Mouse (Mus musculus) ES-Bruce4 (cell line): ENCODE data around the gene Wscd2. TPM values are rescaled to one million over a fixed set of nuclear protein-coding genes. Genes with fewer than 3 reads are reported as not detected.

Source experiments
- H3K27ac ChIP-seq: 2 replicates; pipeline ENCODE4 v1.5.1; 2012; ENCODE audit warnings: low read length, inconsistent platforms; ENCODE audit not compliant: insufficient read depth
- H3K27me3 ChIP-seq: 2 replicates; pipeline ENCODE4 v1.6.1; 2012; ENCODE audit warnings: mild to moderate bottlenecking, low read length, inconsistent platforms; ENCODE audit not compliant: control insufficient read depth, poor library complexity, insufficient read depth, severe bottlenecking
- H3K36me3 ChIP-seq: 2 replicates; pipeline ENCODE4 v1.6.1; 2012; ENCODE audit warnings: inconsistent platforms, mild to moderate bottlenecking, low read length, moderate library complexity; ENCODE audit not compliant: control insufficient read depth, poor library complexity, insufficient read depth, severe bottlenecking
- H3K4me1 ChIP-seq: one replicate; pipeline ENCODE4 v1.8.1; 2011; ENCODE audit warnings: low read length; ENCODE audit not compliant: control insufficient read depth, insufficient read depth
- H3K4me3 ChIP-seq: 2 replicates; pipeline ENCODE4 v1.5.1; 2011; ENCODE audit warnings: low read depth, mild to moderate bottlenecking, low read length
- H3K9ac ChIP-seq: 2 replicates; pipeline ENCODE4 v1.6.1; 2012; ENCODE audit warnings: low read depth, mild to moderate bottlenecking, inconsistent platforms; ENCODE audit not compliant: poor library complexity, severe bottlenecking
- H3K9me3 ChIP-seq: replicated peaks from 2 replicates; pipeline ENCODE4 v1.6.1; 2012; ENCODE audit warnings: mild to moderate bottlenecking, low read length, inconsistent platforms; ENCODE audit not compliant: control insufficient read depth, poor library complexity, insufficient read depth, severe bottlenecking
- CTCF ChIP-seq: IDR thresholded peaks from one replicate; pipeline ENCODE4 v1.8.1; 2011; ENCODE audit warnings: low read depth, low read length
- EP300 ChIP-seq: IDR thresholded peaks from 2 replicates; pipeline ENCODE4 v1.6.1; 2011; ENCODE audit warnings: low read depth, low read length; ENCODE audit not compliant: insufficient read depth
- POLR2A ChIP-seq: IDR thresholded peaks from one replicate; pipeline ENCODE4 v1.8.1; 2011; ENCODE audit warnings: low read length; ENCODE audit not compliant: insufficient read depth
- polyA plus RNA-seq: library from polyadenylated mRNA; stranded (reverse); fragments of >200 nt; gene quantifications from 2 replicates; pipeline ENCODE4 v1.2.4, GENCODE M21; 2011; ENCODE audit warnings: low read depth; ENCODE audit not compliant: missing spikeins, insufficient read depth, insufficient read length

The Wscd2 gene
- polyA plus RNA-seq, 1 experiment: 2.3 TPM

DNA sequence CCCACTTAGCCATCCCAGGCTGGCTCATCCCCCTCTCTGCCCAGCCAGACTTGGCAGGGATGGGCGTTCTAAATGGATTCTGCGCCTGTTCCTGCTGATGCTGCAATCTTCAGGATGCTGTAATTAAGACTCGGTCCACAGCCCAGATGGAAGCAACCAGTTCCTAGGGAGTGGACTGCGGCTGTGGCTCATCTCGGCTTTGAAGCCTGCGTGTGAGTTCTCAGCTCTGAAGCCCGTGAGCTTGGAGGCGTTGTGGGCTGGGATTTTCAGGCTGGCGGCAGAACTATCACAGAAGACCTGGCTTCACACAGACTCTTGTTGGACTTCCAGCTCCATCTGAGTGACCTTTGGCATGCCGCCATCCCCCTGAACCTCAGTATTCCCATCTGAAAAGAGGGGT, 34.1 kb upstream of the Wscd2 start:
- H3K27me3 ChIP-seq: no peaks in the 10 kb centered on the region

DNA sequence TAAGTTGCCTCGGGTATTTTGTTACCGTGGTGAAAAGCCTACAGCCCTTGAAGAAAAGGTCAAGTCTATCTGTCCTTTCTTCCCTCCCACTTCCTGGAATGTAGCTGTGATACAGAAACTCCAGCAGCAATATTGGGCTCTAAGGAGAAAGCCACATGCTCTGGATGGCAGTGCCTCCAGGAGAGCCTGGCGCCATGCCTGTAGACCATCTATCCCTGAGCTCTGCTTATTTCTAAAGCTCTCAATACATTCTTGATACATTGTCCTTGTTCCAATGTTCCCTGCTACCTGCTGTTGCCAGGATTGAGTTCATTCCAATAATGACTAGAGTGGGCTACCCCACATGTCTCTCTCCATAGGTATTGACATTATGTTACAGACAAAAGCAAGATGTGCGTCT, 33.4 kb upstream of the Wscd2 start:
- Histone ChIP-seq H3K9ac (no peak overlapping the region), H3K27me3 (no peaks in the 10 kb centered on the region), H3K27ac (no peak overlapping the region), H3K4me3 (no peak overlapping the region), H3K4me1 (peaks cover 3% of the 10 kb centered on the region), H3K9me3 (no peaks in the 10 kb centered on the region), H3K36me3 (no peaks in the 10 kb centered on the region)
- TF ChIP-seq CTCF: no peak
- TF ChIP-seq POLR2A: no peak
- no peak for TF ChIP-seq EP300

More for the DNA sequence above, 34.1 kb upstream of the Wscd2 start:
- H3K4me3 ChIP-seq: no peak overlapping the region
- H3K4me1 ChIP-seq: no peaks in the 10 kb centered on the region
- H3K9me3 ChIP-seq: no peaks in the 10 kb centered on the region
- H3K27ac ChIP-seq: no peak overlapping the region
- no peaks in the 10 kb centered on the region for H3K36me3 ChIP-seq
- no peak overlapping the region for H3K9ac ChIP-seq
- no peak for TF ChIP-seq POLR2A
- TF ChIP-seq CTCF: no peak
- TF ChIP-seq EP300: no peak

DNA sequence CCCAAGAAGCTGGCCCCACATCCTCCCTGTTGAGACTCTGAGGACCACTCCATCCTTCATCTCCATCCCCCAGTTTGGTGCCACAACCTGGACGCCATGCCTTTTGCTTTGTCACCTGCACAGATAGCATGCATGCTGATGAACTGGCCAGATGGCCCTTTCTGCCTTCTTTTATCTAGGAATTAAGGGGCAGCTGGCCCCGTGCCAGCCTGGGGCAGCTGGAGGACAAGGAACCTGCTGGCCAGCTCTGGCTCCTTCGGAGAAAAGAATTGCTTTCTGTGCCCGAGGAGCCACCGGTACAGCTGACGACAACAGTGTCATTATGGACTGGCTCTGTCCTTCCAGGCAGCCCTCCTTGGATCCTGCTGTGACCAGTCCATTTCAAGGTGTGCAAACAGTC, 32.9 kb upstream of the Wscd2 start:
- no peaks in the 10 kb centered on the region for H3K9me3 ChIP-seq
- H3K9ac ChIP-seq: no peak overlapping the region
- H3K36me3 ChIP-seq: no peaks in the 10 kb centered on the region
- H3K27ac ChIP-seq: no peak overlapping the region
- no peak overlapping the region for H3K4me3 ChIP-seq
- TF ChIP-seq POLR2A (no peak), CTCF (no peak), EP300 (no peak)
- no peaks in the 10 kb centered on the region for H3K27me3 ChIP-seq
- peaks cover 3% of the 10 kb centered on the region for H3K4me1 ChIP-seq

DNA sequence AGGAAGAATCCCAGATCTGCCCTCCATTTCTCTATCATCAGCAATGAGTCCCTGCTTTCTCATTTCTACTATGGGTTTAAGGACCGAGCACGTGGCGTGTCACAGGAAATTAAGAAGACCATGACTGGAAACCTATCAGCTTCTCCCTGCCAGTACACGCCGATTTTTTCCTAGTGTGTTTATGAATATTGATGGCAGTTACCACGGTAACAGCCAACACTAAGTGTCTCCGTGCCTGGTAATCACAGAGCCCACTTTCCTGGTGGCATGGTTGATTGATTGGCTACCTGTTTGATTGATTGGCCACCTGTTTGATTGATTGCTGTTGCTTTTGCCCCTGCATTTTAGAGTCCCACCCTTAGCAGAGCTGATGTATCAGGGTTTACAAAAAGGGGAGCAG, 30.2 kb upstream of the Wscd2 start:
- no peak overlapping the region for H3K9ac ChIP-seq
- TF ChIP-seq POLR2A (no peak), CTCF (no peak), EP300 (no peak)
- H3K27me3 ChIP-seq: no peaks in the 10 kb centered on the region
- no peaks in the 10 kb centered on the region for H3K36me3 ChIP-seq
- no peak overlapping the region for H3K4me3 ChIP-seq
- H3K27ac ChIP-seq: no peak overlapping the region
- peaks cover 3% of the 10 kb centered on the region for H3K4me1 ChIP-seq
- no peaks in the 10 kb centered on the region for H3K9me3 ChIP-seq

DNA sequence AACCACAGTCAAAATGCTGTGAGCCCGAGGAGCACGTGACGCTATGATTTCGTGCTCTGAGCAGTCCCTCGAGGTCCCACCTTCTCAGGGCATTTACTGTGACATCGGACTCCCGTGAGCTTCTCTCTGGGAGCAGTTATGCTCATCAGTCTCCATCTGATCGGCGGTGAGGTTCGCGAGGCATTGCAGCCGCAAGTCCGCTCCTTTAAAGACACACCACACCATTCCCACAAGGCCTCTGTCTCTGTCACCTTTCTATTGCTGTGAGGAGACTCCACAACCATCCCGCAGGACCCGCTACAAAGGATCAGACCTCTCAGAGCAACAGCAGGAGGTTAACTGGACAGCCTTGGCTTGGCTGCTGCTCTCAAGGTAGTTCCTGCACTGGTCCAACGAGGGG, 28.6 kb upstream of the Wscd2 start:
- peak overlapping the region; percentile 13 for H3K4me3 ChIP-seq
- H3K36me3 ChIP-seq: no peaks in the 10 kb centered on the region
- TF ChIP-seq EP300: no peak
- no peak for TF ChIP-seq POLR2A
- no peak for TF ChIP-seq CTCF
- H3K27me3 ChIP-seq: no peaks in the 10 kb centered on the region
- H3K9ac ChIP-seq: 0 out of 2 replicates have a peak overlapping the region, but pooled peaks have one; percentile 20
- no peaks in the 10 kb centered on the region for H3K9me3 ChIP-seq
- H3K4me1 ChIP-seq: peaks cover 3% of the 10 kb centered on the region
- no peak overlapping the region for H3K27ac ChIP-seq

DNA sequence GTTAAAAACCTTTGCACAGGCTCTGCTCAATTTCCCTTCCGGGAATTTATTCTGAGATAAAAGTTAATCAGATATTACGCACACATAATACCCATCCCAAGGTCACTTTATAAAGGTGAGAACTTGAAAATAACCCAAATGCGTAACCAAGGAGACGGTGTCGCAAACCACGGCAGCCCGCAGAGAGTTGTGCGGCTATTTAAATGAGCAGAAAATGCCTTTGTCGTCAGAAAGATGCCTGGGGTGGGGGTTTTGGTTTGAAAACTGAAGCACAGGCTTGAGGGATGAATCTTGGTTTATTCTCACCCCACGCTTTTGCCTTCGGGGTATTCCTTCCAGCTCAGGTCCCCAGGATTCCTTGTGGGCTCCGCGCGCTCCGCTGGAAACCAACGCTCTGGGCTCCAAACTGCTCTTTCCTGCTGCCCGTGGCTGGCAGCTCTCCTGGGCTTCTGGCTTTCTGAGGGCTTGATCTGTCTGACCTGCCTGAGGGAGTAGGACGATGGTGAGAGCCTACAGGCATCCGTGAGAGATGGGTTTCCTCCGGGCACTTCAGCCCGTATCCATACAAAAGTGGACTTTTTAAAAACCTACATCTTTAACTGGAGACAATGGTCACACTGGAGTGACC, 28.0 kb upstream of the Wscd2 start:
- Histone ChIP-seq H3K27ac (no peak overlapping the region), H3K4me1 (peaks cover 3% of the 10 kb centered on the region), H3K9ac (0 out of 2 replicates have a peak overlapping the region, but pooled peaks have one; percentile 20), H3K9me3 (no peaks in the 10 kb centered on the region), H3K4me3 (no peak overlapping the region), H3K27me3 (no peaks in the 10 kb centered on the region), H3K36me3 (no peaks in the 10 kb centered on the region)
- TF ChIP-seq EP300: no peak
- TF ChIP-seq CTCF: no peak
